Mouse (Mus musculus) kidney, postnatal 0 days (tissue): ENCODE measurements around the gene Pcyt1a. TPM values are rescaled to one million over a fixed set of nuclear protein-coding genes. Genes with fewer than 3 reads are reported as not detected.

Source experiments
- ATAC-seq: fragments of 200-750 bp; cut with Nextera tagmentation; replicated peaks from 2 replicates; pipeline ENCODE4 v1.8.0; 2017; ENCODE audit warnings: low read depth, moderate number of reproducible peaks, moderate TSS enrichment, moderate library complexity; ENCODE audit not compliant: low FRiP score
- DNase-seq: peaks from one replicate; pipeline ENCODE4 v3.0.0-alpha.2; 2016; ENCODE audit warnings: low spot score
- H3K27ac ChIP-seq: fragments of 300-500 bp; sonication (generic); 2 replicates; pipeline ENCODE4 v1.5.1; 2014; ENCODE audit warnings: mild to moderate bottlenecking
- H3K27me3 ChIP-seq: fragments of 300-500 bp; sonication (generic); 2 replicates; pipeline ENCODE4 v1.6.1; 2014; ENCODE audit warnings: low read length, mixed read lengths; ENCODE audit not compliant: insufficient read depth
- H3K36me3 ChIP-seq: fragments of 300-500 bp; sonication (generic); 2 replicates; pipeline ENCODE4 v1.6.1; 2014; ENCODE audit warnings: low read length, mixed read lengths; ENCODE audit not compliant: insufficient read depth
- H3K4me1 ChIP-seq: fragments of 300-500 bp; sonication (generic); replicated peaks from 2 replicates; pipeline ENCODE4 v1.6.1; 2014; ENCODE audit warnings: antibody characterized with exemption, low read length, mixed read lengths; ENCODE audit not compliant: insufficient read depth
- H3K4me2 ChIP-seq: fragments of 300-500 bp; sonication (generic); 2 replicates; pipeline ENCODE4 v1.6.1; 2014; ENCODE audit warnings: mild to moderate bottlenecking, low read length, moderate library complexity, mixed read lengths
- H3K4me3 ChIP-seq: fragments of 300-500 bp; sonication (generic); replicated peaks from 2 replicates; pipeline ENCODE4 v1.5.1; 2014; ENCODE audit warnings: low read depth, low read length
- H3K9ac ChIP-seq: fragments of 300-500 bp; sonication (generic); 2 replicates; pipeline ENCODE4 v1.6.1; 2014; ENCODE audit warnings: low read depth, low read length
- H3K9me3 ChIP-seq: fragments of 300-500 bp; sonication (generic); replicated peaks from 2 replicates; pipeline ENCODE4 v1.6.1; 2016; ENCODE audit warnings: low read length, inconsistent platforms, mixed read lengths
- CTCF ChIP-seq: IDR thresholded peaks from 2 replicates; pipeline ENCODE4 v1.5.1; 2016; ENCODE audit warnings: antibody characterized with exemption, low read depth, mild to moderate bottlenecking, moderate library complexity
- WGBS: fragments of 180-500 bp; shearing (Covaris S2); extraction: QIAGEN DNeasy Blood & Tissue Kit; methylation state at CpG from one replicate; pipeline ENCODE4 v1.1.7; 2014; 5-methylcytosine and 5-hydroxymethylcytosine counted together
- polyA plus RNA-seq: library from polyadenylated mRNA; unstranded; fragments of >200 nt; fragmentation: Nextera tagmentation; extraction: Ambion mirVana; gene quantifications from 2 replicates; pipeline ENCODE4 v1.2.1, GENCODE M21; 2015

Gene Pcyt1a
- polyA plus RNA-seq, 1 experiment from 2014 or later, result 30.6 TPM

DNA sequence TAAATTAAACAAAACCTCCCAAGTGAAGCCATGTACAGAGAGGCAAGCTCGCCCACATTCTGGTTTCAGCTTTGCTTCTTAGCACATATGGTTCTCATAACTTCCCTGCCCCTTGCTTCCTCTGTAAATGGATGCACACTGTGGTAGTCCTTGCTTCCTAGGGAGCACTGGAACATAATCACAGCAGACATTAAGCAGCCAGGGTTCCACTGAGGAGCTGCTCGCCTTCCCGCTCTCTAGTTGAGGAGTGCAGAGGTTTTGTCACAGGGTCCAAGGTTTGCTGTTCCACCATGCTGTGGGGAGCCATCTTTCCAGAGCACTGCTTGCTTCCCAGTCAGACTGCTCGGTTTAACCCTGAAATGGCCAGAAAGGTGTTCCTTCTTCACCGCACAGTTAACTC lies 23.9 kb downstream of the Pcyt1a start:
- WGBS, result 87% methylated on average over 5 of the region's 5 CpGs

DNA sequence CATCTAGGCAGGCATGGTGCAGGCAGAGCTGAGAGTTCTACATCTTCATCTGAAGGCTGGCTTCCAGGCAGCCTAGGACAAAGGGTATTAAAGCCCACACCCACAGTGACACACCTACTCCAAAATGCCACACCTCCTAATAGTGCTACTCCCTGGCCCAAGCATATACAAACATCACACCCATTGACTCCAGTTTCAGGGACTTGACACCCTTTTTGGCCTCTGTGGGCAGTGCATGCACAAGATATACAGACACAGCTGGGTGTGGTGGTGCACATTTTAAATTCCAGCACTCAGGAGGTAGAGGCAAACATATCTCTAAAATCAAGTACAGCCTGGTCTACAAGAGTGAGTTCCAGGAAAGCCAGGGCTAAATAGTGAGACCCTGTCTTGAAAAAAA lies 25.4 kb downstream of the Pcyt1a start:
- TF ChIP-seq CTCF, result no peak
- no peak overlapping the region for H3K27ac ChIP-seq
- H3K4me3 ChIP-seq, result no peak overlapping the region
- peaks cover 15% of the 10 kb centered on the region; the same call in 1 of the 2 replicates for H3K36me3 ChIP-seq
- H3K27me3 ChIP-seq, result no peaks in the 10 kb centered on the region
- H3K9ac ChIP-seq, result no peak overlapping the region
- no peak for ATAC-seq
- no peak overlapping the region for H3K4me2 ChIP-seq
- DNase-seq, result no peak
- no peaks in the 10 kb centered on the region for H3K9me3 ChIP-seq
- H3K4me1 ChIP-seq, result no peaks in the 10 kb centered on the region

More for the DNA sequence above, 23.9 kb downstream of the Pcyt1a start:
- no peaks in the 10 kb centered on the region for H3K4me1 ChIP-seq
- no peaks in the 10 kb centered on the region for H3K27me3 ChIP-seq
- no peaks in the 10 kb centered on the region for H3K9me3 ChIP-seq
- H3K36me3 ChIP-seq, result peaks cover 15% of the 10 kb centered on the region; the same call in 1 of the 2 replicates
- ATAC-seq (no peak), DNase-seq (no peak)
- no peak overlapping the region for H3K4me3 ChIP-seq
- H3K4me2 ChIP-seq, result no peak overlapping the region
- H3K27ac ChIP-seq, result no peak overlapping the region
- TF ChIP-seq CTCF, result no peak
- no peak overlapping the region for H3K9ac ChIP-seq

DNA sequence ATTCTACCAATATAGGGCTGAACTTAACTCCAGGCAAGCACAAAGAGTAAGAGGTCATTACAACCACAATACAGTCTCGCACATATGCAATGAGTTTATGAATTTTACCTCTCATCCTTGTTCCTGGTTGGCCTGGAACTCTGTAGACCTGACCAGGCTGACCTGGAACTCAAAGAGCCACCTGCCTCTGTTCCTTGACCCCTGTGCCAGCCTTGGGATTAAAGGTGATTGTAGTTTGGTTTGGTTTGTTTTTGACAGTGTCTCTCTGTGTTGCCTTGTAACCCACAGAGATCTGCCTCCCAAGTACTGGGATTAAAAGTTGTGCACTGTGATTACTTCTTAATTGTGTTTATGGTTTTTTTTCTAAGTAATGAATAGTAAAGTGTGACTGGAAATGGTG lies 26.0 kb downstream of the Pcyt1a start:
- Histone ChIP-seq H3K36me3 (peaks cover 13% of the 10 kb centered on the region; the same call in 1 of the 2 replicates), H3K9ac (no peak overlapping the region), H3K9me3 (no peaks in the 10 kb centered on the region), H3K27ac (no peak overlapping the region), H3K4me2 (no peak overlapping the region), H3K27me3 (no peaks in the 10 kb centered on the region), H3K4me1 (no peaks in the 10 kb centered on the region), H3K4me3 (no peak overlapping the region)
- WGBS, result 97% methylated on average over 1 of the region's 1 CpGs
- no peak for TF ChIP-seq CTCF
- DNase-seq (no peak), ATAC-seq (no peak)

DNA sequence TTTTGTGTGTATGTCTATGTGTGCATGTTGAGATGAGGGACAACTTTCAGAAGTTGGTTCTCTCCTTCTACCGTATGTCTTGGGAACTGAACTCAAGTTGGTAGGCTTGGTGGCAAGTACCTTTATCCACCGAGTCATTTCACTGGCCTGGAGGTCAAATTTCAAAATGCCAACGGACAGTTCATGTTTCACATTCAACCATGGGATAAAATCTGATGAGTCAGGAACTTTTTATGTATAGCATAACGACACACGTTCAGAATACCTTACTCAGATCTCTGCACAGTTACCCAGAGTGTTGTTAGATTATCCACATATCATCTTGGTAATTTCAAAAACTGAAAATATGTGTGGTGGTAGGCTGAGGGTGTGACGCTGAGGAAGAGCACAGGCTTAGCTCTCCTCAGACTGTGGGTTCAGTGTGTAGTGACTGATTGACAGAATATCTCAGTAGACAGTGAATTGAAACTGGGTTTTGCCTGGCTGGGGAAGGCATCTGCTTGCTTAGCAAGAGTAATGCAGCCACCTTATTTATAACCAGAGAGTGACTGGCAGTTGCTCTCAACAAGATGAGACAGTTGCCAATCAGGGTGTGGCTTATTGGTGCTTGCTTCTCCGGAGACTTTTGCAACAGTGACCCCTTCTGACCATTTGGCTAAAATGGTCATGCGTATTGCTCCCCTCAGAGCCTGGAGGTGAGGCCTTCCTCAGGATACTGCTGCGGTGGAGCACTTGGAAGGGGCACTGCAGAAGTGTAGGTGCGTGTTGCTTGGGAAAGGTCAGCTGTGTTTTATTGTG lies 27.1 kb downstream of the Pcyt1a start:
- H3K9ac ChIP-seq, result no peak overlapping the region
- 54% methylated on average over 10 of the region's 10 CpGs for WGBS
- ATAC-seq (peak; percentile 65), DNase-seq (peak; percentile 63)
- H3K36me3 ChIP-seq, result 0 out of 2 replicates have a peak, but pooled peaks cover 11% of the 10 kb centered on the region
- no peak overlapping the region for H3K27ac ChIP-seq
- no peak overlapping the region for H3K4me2 ChIP-seq
- no peak overlapping the region for H3K4me3 ChIP-seq
- TF ChIP-seq CTCF, result peak; percentile 68
- no peaks in the 10 kb centered on the region for H3K4me1 ChIP-seq
- no peaks in the 10 kb centered on the region for H3K27me3 ChIP-seq
- no peaks in the 10 kb centered on the region for H3K9me3 ChIP-seq

DNA sequence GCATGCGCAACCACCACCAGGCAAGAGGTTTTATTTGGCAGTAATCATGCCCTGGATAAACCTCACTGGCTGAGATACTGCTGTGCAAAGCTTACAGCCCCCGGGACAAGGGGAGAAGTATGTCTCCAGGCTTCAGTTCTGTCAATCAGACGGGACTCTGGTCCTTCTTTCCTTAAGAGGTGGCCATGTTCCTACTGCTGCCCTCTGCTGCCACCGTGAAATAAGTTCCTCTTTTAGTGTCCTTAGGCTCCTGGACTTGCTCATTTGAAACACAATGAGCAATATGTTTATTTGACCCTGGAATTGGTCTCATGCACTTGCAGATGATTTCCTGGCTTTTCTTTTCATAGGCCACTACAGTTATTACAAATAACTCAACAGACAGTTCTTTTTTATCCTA lies 29.8 kb downstream of the Pcyt1a start:
- WGBS, result 47% methylated on average over 4 of the region's 4 CpGs
- H3K4me1 ChIP-seq, result no peaks in the 10 kb centered on the region
- no peak overlapping the region for H3K27ac ChIP-seq
- H3K36me3 ChIP-seq, result 0 out of 2 replicates have a peak, but pooled peaks cover 7% of the 10 kb centered on the region
- H3K4me2 ChIP-seq, result no peak overlapping the region
- H3K9me3 ChIP-seq, result no peaks in the 10 kb centered on the region
- H3K9ac ChIP-seq, result no peak overlapping the region
- no peak overlapping the region for H3K4me3 ChIP-seq
- DNase-seq (peak; percentile 12), ATAC-seq (no peak)
- no peaks in the 10 kb centered on the region for H3K27me3 ChIP-seq
- TF ChIP-seq CTCF, result peak; percentile 36; the same call in 1 of the 2 replicates

DNA sequence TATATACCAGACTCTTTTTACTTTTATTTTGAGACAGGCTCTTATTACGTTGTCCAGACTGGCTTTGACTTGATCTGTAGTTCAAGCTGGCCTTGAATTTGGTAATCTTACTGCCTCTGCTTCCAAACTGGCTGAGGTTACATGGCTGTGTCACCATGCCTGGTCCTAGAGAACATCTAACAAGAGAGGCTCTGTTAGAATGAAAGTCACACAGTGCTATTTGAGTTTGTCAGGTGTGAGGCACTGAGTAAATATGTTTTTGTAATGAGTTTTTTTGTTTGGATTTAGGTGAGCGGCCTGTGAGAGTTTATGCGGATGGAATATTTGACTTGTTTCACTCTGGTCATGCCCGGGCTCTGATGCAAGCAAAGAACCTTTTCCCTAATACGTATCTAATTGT lies 31.0 kb downstream of the Pcyt1a start:
- H3K9ac ChIP-seq, result no peak overlapping the region
- H3K9me3 ChIP-seq, result no peaks in the 10 kb centered on the region
- 76% methylated on average over 5 of the region's 5 CpGs for WGBS
- H3K36me3 ChIP-seq, result 0 out of 2 replicates have a peak, but pooled peaks cover 11% of the 10 kb centered on the region
- H3K4me3 ChIP-seq, result no peak overlapping the region
- TF ChIP-seq CTCF, result no peak
- H3K4me1 ChIP-seq, result no peaks in the 10 kb centered on the region
- no peak for ATAC-seq
- H3K27ac ChIP-seq, result no peak overlapping the region
- no peaks in the 10 kb centered on the region for H3K27me3 ChIP-seq
- no peak for DNase-seq
- no peak overlapping the region for H3K4me2 ChIP-seq
